Mouse (Mus musculus): ENCODE measurements at regions not wholly inside any gene's neighbourhood (a gene's known extent, or its start where the extent isn't known, plus 50 kb on each side); places are given as distances from the start of the nearest gene placed in this dataset.
A peak's percentile ranks its signal among the peaks of the same experiment; 100 is the strongest.

DNA sequence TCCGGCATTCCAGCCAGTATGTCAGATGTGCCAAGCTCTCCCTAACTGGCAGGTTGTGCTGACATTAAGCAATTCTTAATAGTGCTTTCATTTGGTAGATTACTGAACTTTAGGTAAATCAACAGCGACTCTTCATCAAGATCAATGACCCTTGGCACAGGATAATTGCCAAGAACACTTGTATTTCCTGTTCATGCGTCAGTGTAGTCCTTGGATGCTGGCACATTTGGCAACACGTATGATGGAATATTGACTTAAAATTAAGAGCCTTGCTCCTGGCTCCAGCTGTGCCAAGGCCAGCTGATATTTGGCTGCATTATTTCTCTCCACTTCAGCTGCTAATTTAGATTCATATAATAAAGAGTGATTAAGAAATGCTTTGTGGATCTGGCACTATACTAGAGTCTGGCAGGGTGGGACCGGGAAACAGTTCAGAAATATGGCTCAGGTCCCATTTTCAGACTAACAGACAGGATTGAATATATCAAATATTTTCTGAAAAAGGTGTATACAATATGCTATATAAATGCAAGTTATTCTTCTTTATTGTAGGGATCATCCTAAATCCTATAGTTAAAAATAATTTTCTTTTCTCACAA is 365.5 kb downstream of the Mllt3 start:
- DNase-seq (ENCODE audit: low spot score in 2 of 2) = peak in 1 of 2 experiments; percentile 8

DNA sequence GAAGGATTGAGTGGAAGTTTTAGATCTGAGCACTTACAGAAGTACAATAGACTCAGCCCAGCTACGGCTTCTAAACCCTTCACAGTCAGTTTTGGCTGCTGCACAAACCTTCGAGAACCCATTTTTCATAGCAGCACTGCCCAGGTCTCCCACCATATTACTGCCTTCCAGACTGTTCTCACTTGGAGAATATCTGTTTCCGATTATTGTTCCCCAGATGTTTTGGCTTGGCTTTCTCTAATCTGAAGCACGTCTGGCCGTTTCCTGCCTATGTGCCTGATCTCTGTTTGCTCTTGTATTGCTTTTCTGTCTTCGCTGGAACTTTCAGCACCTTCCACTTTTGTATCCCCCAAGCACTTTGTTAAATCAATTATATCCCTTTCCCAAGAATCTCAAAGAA is 368.0 kb downstream of the Mllt3 start:
- no peak for DNase-seq (ENCODE audit: low spot score in 2 of 2)

DNA sequence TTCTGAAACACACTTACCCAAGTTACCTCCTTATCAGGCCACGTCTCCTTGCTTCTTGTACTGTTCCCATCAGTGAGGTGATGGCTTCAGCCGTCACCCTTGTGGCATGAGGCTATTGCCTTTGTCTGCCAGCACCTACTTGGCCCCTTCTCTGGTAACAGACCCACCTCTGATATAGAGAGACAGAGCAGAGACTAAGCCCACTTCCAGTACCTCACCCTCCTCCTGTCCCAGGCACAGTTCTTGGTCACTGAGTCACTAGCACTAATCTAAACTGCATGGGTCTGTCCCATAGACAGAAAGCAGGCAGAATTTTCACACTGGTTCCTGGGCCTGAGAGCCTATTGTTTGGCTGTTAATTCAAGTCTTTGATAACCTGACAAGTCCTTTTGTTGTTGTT is 370.3 kb downstream of the Mllt3 start:
- DNase-seq (ENCODE audit: low spot score in 2 of 2) = no peak

DNA sequence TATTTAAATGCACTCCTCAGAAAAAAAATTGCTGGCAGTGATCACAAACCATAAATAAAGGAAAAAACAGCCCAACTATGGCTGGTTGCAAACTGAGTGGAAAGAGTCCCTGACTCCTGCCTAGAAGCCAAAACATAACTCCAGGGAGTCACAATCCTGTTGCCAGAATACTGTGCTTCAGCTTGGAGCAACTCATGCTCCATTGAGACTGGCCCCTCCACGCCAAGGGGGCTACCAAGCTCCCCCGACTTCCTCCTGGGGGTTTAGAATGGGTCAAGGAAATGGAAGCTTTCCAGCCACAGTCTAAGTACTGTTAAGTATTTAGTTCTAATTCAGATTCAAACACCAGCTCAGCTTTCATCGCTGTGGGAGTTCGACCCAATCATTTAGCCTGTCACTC is 374.8 kb downstream of the Mllt3 start:
- DNase-seq (ENCODE audit: low spot score in 2 of 2) = no peak

DNA sequence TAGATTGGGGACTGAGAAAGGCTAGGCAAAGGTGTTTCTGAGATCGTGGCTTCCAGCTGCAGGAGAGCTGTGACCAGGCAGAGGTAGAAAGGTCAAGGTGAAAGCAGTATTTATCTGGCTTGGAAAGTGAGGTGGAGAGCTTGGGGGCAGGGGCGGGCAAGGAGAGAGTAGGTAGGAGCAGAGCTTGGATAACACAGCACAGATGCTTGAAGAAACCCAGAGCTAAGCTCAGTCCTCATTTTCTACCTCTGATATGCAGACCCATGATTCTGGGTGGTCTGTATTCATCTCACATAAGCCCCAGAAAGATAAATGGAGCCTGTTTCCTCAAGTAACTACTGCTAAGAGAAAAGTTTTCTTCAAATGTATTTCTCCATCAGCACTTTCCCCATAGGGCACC is 375.3 kb downstream of the Mllt3 start:
- no peak for DNase-seq (ENCODE audit: low spot score in 2 of 2)

DNA sequence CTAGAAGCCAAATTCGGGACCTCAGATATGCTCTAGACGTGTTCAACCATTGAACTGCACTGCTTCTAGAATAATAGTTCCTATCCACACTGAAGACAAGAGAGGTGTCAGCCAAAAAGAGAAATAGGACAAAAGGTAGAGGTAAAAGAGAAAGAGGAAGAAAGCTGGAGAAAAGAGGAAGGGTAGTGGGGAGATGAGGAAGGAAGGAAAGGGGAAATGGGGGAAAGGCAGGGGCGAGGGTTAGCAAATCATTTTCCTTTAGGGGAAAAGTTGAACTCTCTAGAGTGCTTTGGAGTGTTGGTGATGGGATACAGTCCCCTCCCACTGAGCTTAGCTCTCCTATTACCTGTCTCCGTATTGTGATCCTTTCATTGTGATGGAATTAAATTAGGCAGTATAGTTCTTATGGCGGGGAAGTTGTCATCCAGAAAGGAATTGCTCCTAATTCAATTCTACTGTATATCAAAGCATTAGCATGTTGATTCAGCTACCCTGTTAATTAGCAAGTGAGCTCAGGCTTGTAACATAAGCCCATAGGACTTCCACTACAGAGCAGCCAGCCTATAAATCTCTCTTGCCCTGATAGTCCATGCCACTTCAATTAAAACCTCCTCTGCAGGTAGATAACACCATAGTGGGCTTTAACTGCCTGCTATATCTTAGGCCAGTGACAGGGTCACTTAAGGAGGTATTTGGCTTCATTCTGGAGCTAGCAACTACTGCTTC is 379.6 kb downstream of the Mllt3 start:
- DNase-seq (ENCODE audit: low spot score in 2 of 2) = no peak

DNA sequence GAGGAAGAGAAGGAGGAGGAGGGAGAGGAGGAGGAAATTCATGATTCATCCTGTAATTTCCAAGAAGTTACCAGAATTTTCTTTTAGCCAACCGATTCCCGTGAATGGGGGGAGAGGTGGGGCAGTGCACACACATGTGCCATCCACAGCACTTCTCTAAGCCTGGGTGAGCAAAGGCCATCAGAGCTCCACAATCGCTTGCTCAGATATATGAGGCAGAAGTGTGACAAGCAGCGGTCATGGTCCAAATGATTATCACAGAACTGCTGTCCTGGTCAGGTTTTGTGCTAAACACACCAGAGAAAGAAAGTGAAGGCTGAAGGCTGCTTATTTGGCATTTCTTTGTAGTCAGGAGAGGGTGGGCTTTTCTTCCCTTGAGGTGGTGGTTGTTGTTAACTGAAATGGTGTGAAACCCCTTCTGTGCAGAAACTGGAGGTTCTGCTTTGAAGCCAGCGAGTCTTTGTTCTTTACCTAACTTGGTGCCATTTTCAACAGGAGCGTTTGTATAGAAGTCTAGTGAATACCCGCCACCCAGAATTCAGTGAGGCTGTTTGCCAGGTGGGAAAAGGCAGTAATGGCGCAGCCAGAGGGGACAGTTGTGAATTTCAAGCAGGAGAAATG is 380.7 kb downstream of the Mllt3 start:
- no peak for DNase-seq (ENCODE audit: low spot score in 2 of 2)

DNA sequence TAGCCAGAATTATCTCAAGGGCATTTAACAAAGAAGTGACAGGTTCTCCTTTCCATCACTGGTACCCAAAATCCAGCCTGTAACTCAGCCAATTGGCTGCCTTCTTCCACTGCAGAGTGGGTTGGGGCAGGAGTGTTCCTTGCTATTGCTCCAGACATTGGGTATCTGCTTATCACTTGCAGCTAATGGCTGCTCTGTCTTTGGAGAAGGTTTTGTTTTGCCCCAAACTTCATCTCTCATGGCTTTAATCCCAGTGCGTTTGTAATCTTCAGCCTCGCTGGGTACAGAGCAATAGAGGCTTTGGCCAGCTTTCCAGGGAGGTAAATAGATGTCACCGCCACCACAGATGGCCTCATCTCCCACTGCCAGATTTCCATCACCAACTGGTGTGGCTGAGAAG is 381.9 kb downstream of the Mllt3 start:
- no peak for DNase-seq (ENCODE audit: low spot score in 2 of 2)

DNA sequence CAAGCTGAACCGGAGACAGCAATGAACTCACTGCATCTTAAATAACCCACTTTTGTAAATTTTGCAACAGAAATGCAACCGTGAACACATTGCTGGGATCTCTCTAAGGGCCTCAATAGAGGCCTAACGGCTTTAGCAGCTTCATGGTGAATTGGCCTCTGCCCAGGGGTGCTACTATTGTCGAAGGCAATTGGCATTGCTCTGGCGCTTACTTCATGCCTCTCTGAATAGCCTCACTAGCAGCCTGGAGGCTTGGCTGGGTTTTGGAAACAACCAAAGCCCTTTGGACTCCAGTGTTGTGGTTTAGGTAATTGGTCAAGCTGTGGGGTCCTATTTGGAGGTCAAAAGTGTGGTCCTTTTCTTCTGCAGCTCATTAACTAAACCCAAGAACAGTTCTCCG is 382.3 kb downstream of the Mllt3 start:
- DNase-seq (ENCODE audit: low spot score in 2 of 2) = no peak

DNA sequence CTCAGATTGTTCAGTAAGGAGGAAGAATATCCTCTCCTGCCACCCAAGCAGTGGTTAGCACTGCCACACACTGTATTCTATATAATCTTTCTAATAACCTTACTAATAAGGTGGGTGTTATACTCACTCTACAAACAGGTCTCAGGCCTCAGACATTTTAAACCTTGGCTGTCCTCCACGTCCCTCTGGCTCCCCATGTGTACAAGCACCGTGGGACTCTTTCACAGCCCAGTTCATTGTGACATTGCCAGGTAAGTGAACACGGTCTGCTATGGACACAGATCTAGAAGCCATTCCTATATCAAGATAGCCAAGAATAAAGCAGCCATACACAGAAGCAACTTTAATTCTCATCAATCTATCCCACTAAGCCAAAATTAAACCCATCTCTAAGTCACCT is 382.8 kb downstream of the Mllt3 start:
- no peak for DNase-seq (ENCODE audit: low spot score in 2 of 2)

DNA sequence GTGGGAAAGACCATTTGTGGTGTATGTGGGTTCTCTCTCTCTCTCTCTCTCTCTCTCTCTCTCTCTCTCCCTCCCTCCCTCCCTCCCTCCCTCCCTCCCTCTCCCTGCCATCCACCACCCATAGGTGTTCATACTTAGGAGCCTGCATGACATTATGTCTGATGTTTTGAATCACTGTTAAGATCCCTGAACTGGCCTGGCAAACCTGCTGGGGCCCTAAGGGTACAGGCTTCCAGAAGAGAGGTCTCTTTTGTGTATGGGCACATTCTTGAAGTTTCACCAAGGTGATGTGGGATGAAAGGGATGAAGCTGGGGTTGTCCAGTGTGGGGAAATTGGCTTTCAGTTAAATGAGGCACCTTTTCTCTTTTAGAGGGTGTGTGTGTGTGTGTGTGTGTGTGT is 384.2 kb downstream of the Mllt3 start:
- no peak for DNase-seq (ENCODE audit: low spot score in 2 of 2)

DNA sequence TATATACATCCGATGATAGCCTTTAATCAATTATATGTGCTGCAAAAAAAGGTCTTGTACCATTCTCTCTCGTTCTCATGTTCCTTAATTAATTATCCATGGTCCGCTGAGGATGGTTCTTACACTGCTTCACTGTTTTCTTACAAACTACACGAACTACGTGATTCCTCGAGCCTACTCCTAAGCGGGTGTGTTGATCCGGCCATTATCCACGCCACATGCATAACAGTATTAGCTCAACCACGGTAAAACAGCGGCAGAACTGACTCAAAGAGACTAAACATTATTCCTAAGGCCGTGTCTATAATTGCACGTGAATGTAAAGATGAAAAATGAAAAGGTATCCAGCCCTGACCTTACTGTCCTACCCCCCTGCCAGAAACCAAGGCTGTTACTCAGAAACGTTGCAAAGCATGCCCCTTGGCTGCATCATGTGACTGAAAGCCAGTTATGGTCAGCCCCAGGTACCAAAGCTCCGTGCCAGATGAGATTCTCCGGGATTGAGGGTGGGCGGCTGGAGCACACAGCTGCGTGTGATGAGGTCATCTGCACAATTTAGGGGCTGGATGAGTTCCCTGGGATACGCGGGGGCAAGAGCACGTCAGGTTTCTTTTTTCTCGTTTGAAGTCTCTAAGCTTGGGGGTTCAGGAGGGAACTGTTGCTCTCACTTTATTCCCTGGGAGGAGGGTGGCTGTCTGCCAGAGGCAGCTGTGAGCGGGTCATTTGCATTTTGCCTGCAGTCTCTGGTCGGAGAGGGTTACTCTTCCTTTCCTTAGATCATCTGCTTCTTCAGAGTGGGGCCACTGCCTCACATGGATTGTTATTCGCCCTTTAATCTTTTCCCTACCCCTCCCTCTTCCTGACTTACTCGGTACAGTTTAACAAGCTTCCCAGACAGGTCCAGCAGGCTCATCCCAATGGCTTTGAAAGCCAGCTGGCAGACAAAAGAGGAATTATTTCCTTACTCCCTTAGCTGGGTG is 384.9 kb downstream of the Mllt3 start:
- peak; percentile 8 to 16 for DNase-seq (ENCODE audit: low spot score in 2 of 2)

DNA sequence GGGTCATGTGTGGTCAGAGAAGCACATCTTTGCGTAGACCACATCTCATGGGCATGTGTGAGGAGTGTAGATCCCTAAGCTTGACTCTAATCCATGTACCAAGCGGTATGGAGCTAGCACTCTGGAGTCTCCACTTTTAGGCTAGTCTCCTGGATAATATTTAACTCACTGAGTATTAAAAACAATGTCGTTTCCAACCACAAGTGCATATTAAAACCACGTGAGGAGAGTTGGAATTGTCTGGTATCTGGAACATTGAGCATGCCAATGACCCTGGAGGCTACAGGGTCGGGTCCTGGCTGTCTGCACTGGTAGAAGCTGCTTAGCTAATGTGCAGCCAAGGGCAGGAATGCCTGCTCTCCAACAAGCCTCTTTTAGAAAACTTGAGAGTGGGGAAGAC is 391.2 kb downstream of the Mllt3 start:
- no peak for DNase-seq (ENCODE audit: low spot score in 2 of 2)

DNA sequence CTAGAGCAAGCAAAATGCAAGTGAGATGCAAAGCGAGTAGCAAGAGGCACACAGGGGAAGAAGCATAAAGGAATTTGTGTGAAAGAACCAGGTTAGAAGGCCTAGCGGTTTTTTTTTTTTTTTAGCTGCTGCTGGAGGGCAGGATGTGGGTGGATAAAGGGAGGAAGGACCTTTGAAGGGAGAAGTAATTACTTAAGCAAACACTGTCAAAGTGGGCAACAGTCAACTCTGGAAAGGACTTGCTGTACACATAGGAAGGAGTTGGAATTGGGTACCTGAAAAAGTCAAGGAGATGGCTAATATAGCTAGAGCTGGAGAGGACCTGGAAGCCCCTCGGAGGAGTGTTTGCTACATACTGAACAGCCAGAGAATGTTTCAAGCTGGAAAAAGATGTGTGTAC is 391.6 kb downstream of the Mllt3 start:
- DNase-seq (ENCODE audit: low spot score in 2 of 2) = no peak

DNA sequence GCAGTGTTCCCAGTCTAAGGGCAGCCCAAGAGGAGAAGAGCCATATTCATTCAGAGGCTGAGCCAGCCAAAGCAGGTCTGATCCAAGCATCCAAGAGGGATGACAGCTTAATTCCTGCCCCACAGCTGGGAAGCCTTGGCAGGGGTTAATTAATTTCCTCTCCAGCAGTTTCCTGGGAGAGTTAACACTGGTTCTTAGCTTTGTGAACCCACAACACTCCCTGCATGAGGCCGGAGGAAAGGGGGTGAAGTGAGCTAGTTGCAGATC is 394.9 kb downstream of the Mllt3 start:
- no peak for DNase-seq (ENCODE audit: low spot score in 2 of 2)

DNA sequence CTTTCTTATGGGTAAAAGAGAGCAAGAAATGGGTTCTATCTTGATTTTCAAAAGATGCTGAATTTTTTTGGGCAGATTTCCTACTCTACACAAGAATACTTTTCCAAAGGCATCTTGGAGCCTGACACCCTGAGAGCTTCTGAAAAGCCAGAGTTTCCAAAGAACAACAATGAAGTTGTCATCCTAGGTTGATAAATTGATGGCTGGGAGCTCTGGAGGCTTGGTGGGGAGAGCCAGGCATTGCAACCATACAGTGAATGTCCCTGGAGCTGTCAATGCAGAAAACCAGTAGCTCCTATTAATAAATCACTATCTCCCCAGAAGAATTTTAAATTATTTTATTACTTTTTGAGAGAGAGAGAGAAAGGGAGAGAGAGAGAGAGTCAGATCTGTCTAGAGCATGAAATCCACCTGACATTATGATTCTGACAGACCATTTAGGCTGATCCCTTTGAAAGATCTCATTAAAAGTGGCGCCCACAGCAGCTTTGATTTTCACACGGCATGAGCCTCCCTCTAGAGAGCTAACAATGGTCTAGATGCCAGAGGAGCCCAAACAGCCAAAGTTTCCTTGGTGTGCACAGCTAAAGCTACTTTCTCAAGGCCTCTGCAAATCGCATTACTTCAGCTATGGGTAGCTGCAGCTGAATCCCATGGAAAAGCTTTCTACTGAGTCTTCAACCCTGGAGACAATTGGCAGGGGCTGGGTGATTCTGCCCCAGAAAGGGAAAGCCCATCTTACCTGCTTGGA is 395.4 kb downstream of the Mllt3 start:
- no peak for DNase-seq (ENCODE audit: low spot score in 2 of 2)

DNA sequence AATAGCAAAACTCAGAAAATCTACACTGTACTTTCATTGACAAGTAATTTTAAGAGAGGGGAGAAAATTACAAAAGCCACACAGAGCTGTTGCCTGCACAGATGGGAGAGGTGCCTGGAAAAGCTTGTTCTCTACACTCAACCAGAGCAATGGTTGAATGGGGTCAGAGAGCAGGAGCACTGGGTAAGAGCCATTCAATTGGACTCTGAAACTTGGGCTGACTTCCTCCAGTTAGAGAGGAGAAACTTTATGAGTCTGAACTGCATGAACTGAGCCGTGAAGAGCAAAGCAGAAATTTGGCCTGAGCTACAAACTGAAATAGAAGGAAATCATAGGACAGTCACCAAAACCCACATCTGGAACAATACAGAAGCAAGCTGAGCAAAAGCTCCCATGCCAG is 380.8 kb upstream of the Slc24a2 start:
- no peak for DNase-seq (ENCODE audit: low spot score in 2 of 2)

DNA sequence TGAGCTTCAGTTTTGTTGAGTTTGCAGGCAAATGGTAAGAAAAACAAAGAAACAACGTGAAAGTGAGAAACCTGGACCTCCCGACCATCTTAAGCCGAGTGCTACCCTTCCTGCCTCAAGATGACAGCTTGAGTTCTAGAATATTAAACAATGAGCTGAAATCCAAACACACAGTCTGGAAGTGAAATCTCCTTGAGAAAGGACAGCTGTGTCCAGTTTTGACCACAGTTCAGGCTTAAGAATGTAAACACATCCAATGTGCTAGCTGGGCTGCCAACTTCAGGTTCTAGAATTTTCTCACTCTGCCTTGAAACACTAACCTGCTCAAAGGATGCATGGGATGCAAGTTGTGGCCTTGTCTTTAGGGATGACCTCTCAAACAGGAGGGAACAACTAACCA is 363.4 kb upstream of the Slc24a2 start:
- DNase-seq (ENCODE audit: low spot score in 2 of 2) = peak in 1 of 2 experiments; percentile 2

DNA sequence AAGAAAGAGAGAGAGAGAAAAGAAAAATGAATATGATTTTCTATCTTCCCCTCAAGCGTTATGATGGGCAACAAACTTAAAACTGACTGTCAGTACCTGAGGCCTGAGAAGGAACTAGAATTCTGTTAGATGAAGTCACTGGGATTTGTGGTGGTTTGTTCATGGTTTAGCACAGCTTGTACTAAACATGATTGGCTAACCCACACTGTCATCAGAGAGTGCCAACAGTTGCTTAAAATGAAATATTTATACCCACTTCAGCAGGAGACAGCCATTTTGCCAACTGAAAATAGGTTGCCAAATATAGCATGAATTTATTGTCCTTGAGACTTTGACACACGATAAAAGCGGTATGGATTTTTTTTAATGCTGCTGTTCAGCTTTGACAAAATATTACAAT is 360.5 kb upstream of the Slc24a2 start:
- no peak for DNase-seq (ENCODE audit: low spot score in 2 of 2)

DNA sequence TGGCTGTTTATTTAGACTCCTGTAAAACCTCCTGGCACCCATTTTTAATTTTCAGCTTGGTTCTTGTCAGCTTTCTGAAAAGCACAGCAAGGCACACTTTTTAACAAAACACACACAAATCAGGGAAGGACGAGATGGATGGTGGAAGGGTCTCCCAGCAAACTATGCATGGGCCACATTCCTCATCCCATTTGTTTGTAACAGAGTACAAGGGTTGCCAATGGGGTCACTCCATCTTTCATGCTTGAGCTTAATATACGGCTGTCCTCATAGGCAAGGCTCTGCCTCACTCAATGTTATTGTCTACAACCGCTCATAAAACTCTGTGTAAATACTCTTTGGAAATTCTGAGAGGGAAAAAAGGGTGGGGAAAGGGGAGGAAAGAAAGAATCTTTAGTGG is 347.9 kb upstream of the Slc24a2 start:
- no peak for DNase-seq (ENCODE audit: low spot score in 2 of 2)

DNA sequence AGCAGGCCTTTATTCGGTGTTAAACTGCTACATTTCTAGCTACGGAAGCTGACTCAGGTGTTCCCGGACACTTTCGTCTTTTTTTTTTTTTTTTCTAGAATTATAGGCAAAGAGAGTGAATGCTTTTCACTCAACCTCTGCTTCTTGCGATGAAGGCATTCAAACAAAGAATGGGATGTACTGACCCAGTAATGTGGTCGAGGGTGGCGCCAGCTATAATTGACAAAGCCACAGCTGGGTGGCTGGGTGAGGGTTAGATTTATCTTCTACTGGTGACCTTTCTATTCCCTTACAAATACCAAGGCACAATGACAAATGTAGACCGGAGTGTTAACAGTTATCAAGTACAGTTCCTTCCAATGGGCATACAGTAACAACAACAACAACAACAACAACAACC is 340.7 kb upstream of the Slc24a2 start:
- DNase-seq (ENCODE audit: low spot score in 2 of 2) = no peak

DNA sequence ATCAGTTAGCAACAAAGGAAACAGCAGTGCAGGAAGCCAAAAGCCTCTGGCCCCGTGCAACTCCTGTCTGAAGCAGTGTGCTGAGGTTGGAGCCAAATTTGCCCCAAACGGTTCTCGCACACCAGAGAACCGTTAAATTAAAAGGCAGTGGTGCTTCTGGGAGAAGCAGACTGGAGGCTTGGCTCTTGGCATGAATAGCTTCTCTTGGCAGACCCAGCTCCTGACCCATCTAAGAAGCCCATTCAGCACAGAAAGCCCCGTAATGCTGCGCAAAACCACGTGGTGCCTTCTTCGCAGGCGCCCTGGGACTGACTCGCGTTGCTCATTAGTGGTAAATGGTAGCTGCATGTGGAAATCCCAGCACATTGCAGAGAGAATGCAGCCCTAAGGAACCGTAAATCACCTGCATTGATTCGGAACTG is 340.2 kb upstream of the Slc24a2 start:
- no peak for DNase-seq (ENCODE audit: low spot score in 2 of 2)
